Mouse (Mus musculus) adrenal gland (tissue): ENCODE measurements around the gene Ndufa4l2.

Experiments used
- intact Hi-C: fragments of 180-260 bp; cut with DNase I; formaldehyde crosslinking; loops from one replicate; pipeline ENCODE4 v1.15.1; 2025

Ndufa4l2 gene

GRCm38 (mm10) chr10:127524646-127525255 lies 10.0 kb downstream of the Ndufa4l2 start:
- intact Hi-C loops = no loop called here

GRCm38 (mm10) chr10:127526048-127526447 lies 11.3 kb downstream of the Ndufa4l2 start:
- intact Hi-C loops = no loop called here

GRCm38 (mm10) chr10:127526681-127527080 lies 11.9 kb downstream of the Ndufa4l2 start:
- intact Hi-C loops = no loop called here

- intact Hi-C loops = no loop called here
Measured at GRCm38 (mm10) chr10:127527481-127527880, 12.7 kb downstream of the Ndufa4l2 start.

GRCm38 (mm10) chr10:127530945-127531344 lies 16.2 kb downstream of the Ndufa4l2 start:
- intact Hi-C loops = no loop called here

GRCm38 (mm10) chr10:127531548-127531947 lies 16.8 kb downstream of the Ndufa4l2 start:
- intact Hi-C loops = no loop called here

- intact Hi-C loops = loop anchor here (1.0 kb wide), 1 partner anchor 21 kb away; no protein-coding TSS in a partner anchor
Measured at GRCm38 (mm10) chr10:127534036-127534928, 19.5 kb downstream of the Ndufa4l2 start, which contains the start of gene Nxph4. Gene Nxph4, minus strand, starts transcription at chr10:127534559.

GRCm38 (mm10) chr10:127534929-127535384 lies 20.2 kb downstream of the Ndufa4l2 start:
- intact Hi-C loops = loop anchor here (1.0 kb wide), 1 partner anchor 22 kb away; no protein-coding TSS in a partner anchor

GRCm38 (mm10) chr10:127536586-127537314 lies 22.0 kb downstream of the Ndufa4l2 start:
- intact Hi-C loops = no loop called here

- intact Hi-C loops = loop anchor here (1.0 kb wide), 1 partner anchor 30 kb away; no protein-coding TSS in a partner anchor
Measured at GRCm38 (mm10) chr10:127537854-127538583, 23.3 kb downstream of the Ndufa4l2 start.

GRCm38 (mm10) chr10:127541510-127541909 lies 26.7 kb downstream of the Ndufa4l2 start:
- intact Hi-C loops = no loop called here

- intact Hi-C loops = no loop called here
Measured at GRCm38 (mm10) chr10:127542084-127542483, 27.3 kb downstream of the Ndufa4l2 start.

GRCm38 (mm10) chr10:127542720-127543119 lies 28.0 kb downstream of the Ndufa4l2 start:
- intact Hi-C loops = no loop called here

GRCm38 (mm10) chr10:127543916-127544315 lies 29.1 kb downstream of the Ndufa4l2 start:
- intact Hi-C loops = no loop called here

- intact Hi-C loops = no loop called here
Measured at GRCm38 (mm10) chr10:127544375-127544774, 29.6 kb downstream of the Ndufa4l2 start.

- intact Hi-C loops = no loop called here
Measured at GRCm38 (mm10) chr10:127546505-127546904, 31.7 kb downstream of the Ndufa4l2 start.

- intact Hi-C loops = no loop called here
Measured at GRCm38 (mm10) chr10:127548236-127548635, 33.5 kb downstream of the Ndufa4l2 start.

- intact Hi-C loops = no loop called here
Measured at GRCm38 (mm10) chr10:127549892-127550291, 35.1 kb downstream of the Ndufa4l2 start.

- intact Hi-C loops = no loop called here
Measured at GRCm38 (mm10) chr10:127555703-127556102, 40.9 kb downstream of the Ndufa4l2 start.

GRCm38 (mm10) chr10:127557397-127557796 lies 42.6 kb downstream of the Ndufa4l2 start:
- intact Hi-C loops = no loop called here

GRCm38 (mm10) chr10:127561145-127561544 lies 46.4 kb downstream of the Ndufa4l2 start:
- intact Hi-C loops = no loop called here
